Mouse (Mus musculus) lung, adult 18-20 months (tissue): ENCODE measurements around the gene Vav1.
A peak's percentile ranks its signal among the peaks of the same experiment; 100 is the strongest.
"Not testable (repeated sequence)": the region's sequence is repeated elsewhere in the genome, so short reads cannot be mapped to it uniquely, and the experiment has no call there.

Experiments
- DNase-seq, 2 experiments: peaks; one replicate each; pipeline ENCODE4 v3.0.0; 2022; ENCODE audit warnings: mixed read lengths in 2 of 2

The Vav1 gene

DNA sequence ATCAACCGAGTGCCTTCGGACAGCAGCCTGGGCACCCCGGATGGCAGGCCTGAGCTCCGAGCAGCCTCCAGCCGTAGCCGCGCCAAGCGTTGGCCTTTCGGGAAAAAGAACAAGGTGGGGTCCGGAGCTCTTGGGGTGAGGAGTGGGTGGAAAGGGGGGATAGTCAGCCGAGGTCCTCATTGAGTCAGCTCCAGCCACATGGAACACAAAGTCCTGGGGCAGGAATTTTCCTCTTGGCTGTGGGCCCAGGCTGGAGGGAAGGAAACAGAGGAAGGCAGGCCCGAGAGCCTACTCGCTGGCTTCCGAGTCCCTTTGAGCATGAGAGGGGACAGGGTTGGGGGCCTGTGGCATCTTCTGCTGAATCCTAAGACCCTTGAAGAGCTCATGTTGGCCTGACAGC is 23.5 kb upstream of the Vav1 start:
- peak; percentile 64 to 68 for DNase-seq

DNA sequence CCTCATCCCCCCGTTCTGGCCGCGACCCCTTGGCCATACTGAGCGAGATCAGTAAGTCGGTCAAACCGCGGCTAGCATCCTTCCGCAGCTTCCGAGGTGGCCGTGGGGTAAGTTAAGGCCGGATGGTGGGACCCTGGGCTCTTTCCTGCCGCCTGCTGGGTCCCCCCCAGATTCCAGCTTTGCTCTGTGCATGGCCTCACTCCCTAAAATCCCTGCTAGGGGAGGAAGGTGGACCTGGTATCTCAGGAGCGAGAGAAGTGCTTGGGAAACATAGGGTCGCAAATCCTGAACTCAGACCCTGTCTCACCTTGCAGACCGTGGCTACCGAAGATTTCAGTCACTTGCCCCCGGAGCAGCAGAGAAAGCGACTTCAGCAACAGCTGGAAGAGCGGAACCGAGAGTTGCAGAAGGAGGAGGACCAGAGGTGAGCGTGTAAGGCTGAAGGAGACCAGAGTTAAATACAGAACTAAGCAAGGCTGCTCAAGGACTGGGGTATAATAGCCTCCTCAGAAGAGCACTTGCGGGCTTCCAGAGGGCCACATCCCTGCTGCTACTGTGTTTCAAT is 21.9 kb upstream of the Vav1 start:
- DNase-seq: no peak

DNA sequence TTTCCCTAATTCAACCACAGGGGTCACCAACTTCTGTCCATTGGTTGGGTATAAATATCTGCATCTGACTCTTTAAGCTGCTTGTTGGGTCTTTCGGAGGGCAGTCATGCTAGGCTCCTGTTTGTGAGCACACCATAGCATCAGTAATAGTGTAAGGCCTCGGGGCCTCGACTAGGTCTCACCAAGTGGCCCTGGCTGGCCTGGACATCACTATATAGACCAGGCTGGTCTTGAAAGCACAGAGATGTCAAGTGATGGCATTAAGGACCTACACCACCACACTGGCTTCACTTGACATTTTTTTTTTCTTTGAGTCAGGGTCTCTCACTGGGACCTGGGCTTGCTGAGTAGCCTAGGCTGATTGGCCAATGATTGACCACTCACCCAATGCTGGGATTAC is 20.7 kb upstream of the Vav1 start:
- DNase-seq: no peak

DNA sequence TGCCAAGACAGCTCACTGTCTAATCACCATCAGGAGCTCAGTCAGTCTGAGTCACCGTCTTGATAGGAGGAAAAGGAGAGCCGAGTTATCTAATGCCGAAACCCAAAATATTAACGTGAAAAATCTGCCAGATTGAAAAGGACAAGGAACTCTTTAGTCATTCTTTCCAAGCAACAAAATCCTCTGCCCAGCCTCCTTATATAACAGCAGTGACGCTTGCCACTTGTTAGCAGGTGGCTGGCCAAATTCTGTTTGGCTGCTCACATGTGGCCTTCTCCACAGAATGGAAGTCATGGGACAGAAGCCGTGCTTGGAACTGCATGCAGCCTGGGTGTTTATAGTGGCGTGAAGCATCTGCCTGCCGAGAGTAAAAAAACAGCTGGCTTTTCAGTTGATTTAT is 19.2 kb upstream of the Vav1 start:
- DNase-seq: no peak

DNA sequence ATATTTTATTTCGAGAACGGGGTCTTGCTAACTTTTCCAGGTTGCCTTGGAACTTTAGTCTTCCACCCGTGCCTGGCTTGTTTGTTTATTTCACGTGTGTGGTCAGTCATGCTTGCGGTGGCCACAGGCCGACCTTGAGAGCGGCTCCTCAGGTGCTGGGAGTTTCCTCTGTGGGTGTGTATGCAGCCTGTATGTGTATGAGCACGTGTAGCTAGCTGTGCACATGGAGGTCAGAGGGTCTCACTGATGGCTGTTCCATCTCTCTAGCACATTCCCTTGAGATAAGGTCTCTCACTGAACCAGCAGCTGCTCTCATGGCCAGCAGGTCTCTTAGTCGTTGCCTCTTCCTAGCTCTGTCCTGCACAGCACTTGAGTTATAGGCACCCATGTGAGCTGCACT is 18.5 kb upstream of the Vav1 start:
- no peak for DNase-seq

DNA sequence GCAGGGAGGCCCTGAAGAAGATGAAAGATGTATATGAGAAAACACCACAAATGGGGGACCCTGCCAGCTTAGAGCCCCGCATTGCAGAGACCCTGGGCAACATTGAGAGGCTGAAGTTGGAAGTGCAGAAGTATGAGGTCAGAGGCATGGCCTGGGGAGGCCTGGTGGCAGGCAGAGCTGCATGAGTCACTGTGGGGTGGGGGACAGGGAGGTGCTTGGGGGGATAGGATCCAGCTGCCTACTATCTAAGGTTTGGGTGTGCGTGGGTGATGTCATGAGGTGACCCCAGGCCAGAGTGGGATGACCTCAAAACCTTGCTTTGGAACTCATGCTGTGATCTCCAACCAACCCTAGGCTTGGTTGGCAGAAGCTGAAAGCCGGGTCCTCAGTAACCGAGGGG is 17.6 kb upstream of the Vav1 start:
- DNase-seq: no peak

DNA sequence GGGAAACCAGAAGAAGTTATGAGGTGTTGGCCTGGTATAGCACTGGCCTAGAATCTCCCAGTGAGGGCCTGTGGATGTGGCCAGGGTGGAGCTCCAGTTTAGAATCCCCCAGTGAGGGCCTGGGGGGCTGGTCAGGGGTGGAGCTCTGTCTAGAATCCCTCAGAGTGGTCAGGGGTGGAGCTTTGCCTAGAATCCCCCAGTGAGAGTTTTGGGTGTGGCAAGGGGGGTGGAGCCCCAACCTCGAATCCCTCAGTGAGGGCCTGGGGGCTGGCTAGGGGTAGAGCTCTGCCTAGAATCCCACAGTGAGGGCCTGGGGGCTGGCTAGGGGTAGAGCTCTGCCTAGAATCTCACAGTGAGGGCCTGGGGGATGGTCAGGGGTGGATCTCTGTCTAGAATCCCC is 17.1 kb upstream of the Vav1 start:
- no peak for DNase-seq

DNA sequence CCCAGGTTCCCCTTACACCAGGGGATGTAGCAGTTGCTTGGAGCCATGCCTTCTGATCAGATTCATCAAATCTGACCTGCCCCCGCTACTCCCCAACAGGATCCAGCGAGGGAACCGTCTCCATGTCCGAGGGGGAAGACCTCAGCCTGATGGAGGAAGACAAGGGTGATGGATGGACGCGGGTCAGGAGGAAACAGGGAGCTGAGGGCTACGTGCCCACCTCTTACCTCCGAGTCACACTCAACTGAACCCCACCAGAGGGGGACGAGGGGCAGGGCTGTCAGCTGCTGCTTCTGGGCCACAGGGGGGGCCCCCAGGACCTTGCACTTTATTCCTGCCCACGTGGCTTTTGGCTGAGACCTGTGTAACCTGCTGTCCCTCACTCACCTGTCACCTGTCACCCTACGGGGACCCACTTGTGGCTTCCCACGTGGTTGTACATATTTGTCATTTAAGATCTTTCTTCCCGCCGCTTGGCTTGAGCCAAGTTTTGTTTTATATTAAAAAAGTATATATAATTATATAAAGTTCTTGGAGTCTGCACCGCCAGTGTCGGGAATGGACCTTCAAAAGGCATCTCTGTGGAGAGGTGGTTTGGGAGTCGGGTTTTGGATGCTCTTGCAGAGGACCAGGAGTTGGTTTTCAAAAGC is 15.9 kb upstream of the Vav1 start:
- no peak for DNase-seq

DNA sequence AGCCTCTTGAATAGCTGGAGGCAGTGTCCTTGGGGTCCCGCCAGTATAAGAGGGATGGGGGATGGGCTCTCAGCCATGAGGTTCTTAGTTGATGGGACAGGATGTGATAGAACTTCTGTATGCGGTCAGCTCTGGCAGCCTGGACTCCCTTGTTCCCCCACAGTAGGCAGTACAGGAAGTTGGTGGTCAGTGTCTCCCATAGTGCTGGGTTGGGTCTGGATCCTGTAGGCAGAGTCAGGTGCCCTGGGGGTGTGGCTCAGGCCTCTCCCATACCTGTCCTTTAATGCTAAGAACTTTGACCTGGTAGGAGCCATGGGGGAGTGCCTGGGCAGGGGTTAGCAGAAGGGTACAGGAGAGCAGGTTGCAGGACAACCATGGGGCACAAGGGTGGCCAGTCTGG is 14.7 kb upstream of the Vav1 start:
- DNase-seq: no peak

DNA sequence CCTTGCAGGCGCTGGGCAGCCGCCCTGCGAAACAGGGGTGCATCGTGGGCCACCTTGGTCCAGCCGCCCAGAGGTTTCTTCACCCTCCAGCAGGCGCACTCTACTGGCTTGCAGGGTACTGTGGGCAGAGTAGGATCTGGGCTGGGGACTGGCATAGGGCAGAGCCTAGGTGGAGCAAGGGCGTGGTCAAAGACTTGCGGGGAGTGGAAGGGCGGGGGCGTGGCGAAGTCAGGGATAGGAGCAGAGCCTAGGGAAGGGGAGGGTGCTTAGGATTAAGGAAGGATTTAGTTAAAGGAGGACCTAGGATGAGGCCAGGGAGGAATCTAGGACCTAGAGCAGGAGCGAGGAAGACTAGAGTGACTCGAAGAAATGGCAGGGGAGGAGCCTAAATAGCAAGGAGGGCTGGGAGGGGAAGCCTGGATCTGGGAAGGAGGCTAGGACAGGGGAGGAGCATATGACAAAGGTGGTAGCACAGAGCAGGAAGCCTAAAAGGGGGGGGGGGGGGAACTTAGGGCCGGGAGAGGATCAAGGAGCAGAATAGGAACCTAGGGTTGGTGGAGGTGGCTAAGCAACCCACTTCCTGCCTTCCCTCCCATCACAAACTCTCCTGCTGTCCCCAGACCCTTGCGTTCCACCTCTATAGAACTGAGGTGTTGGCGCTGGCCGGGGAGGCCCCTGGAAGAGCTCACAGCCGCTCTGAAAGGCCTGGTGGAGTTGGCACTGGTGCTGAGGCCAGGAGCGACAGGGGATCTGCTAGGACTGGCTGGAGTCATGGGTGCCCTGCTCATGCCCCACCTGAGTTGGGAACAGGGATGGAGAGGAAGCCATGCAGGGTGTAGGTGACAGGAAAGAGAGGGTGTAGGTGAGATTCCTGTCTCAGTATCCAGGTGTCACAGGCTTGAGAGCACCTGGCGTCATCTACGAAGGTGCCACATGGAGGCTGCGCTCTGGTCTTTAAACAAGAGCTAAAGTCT is 13.6 kb upstream of the Vav1 start:
- DNase-seq: peak; percentile 95 to 97

DNA sequence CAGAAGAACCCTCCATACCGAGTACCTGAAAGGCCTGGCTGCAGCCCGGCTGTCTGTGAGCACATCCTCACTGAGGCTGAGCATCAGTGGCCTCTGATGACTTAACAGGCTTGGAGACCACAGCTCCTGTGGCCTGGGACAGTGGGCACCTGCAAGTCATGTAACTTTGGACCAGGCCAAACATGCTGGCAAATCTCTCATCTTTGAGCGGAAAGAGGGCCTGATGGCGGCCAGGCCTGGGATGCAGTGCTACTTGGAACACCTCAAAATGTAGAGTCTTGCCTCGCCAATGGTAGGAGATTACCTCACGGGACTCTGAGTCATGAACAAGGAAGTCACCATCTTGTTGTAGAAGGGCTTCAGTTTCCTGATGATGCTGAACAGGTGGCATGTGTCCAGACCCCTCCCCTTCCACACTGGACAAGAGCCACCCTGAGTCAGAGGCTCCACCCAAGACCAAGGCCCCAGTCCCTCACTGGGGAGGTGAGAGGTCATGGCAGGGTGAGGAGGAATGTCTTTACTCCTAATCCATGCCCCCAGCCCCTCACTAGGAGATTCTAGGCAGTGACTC is 11.3 kb upstream of the Vav1 start:
- DNase-seq: peak; percentile 46 to 60

DNA sequence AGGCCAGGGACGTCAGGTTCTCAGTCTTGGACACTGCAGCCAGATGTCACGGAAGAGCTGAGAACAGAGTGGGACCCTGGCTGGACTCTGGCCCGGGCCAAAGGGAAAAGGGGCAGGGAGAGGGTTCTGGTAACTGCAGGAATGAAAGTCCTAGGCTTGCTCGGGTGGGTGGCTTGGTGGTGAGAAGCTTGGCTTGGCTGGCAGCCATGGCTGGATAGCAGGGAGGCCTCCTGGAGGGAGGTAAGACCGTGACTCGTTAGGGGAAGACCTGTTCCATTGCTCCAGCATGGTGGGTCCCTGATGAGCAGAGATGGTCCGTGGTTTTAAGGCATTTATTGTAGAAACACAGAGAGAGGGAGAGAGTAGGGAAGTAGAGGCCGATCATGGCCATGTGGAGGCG is 7.6 kb upstream of the Vav1 start:
- DNase-seq: no peak

DNA sequence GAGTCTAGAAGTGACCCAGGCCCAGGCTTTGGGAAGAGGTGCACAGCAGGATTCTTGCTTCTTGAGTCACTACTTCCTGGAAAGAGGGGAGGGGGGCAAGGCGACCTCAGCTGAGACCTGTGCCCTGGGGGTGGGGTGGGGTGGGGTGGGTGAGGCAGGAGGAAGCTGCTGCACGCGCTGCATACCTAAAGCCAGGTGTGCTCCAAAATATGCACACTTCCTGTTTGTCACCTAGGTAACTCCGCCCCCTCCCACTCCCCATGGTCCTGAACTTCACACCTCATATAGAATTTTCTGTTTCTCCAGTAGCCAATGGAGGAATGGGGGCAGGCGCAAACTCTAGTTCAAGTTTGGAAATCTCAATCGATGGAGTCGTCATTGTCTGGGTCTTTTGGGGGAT is 5.1 kb upstream of the Vav1 start:
- DNase-seq: no peak

DNA sequence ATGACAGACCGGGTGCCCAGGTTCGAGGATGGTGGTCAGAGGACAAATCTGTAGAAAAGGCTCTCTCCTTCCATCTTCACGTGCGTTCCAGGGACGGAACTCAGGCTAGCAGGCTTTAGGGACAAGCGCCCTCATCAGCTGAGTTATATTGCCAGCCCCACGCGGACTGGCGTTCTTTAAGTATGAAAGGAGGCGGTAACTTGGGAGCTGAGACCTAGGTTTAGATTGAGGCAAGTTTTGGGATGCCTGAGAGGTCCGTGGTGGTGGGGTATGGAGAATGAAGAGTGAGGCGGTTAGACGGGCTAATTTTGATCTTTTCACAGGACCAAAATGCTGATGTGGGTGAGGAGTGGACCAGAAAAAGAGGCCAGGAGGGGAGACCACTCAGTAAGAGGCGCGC is 4.2 kb upstream of the Vav1 start:
- no peak for DNase-seq

DNA sequence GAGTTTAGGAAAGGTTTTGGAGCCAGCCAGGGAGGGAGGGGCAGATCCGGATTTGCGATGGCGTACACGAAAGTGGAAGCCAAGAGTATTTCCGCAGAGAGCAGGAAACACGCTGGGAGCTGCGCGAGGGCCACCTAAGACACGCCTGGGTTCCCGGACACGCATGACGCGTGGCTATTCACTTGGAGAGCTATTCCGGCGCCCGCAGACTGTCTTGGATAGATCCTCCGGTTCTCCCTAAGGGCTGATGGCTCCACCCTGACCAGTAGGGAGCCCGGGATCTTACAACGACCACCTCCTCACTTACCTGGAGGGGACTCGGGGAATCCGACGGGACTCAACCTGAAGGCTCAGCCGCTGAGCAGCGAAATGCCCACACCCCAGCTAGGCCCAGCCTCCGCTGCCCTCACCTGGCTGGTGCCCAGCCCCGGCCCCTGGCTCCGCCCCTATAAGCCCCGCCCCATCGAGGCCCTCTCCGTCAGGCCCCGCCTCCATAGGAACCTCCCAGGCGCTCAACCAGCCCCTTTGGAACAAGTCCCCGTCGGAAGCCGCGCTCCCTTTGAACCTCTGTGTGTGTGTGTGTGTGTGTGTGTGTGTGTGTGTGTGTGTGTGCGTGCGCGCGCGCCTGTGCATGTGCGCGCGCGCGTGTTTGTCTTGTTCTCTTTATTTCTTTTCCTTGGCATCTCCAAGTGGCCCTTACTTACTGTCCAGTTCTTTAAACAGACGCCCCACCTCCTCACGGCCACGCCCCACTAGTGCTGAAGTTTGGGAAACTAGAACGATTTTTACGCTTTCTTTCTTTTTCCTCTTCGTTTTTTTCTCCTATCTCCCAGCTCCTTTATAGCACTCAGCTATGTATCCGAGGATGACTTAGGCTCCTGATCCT is 3.5 kb upstream of the Vav1 start:
- DNase-seq: peak; percentile 93 to 96

DNA sequence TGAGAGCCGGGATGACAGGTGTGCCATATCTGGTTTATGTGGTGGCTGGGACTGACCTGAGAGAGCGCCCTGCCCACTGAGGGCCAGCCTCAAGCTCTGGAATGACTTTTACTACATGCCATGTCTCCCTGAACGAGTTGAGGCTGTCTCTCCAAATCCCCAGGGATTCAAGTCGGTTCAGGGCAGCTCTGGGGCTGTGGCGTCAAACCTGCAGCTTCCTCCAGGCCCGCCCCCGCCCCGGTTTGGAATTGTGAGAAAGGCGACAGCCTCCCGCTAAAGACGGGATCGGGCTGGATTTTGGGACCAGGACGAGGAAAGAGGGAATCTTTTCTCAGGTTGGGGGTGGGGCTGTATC is 2.9 kb upstream of the Vav1 start:
- no peak for DNase-seq

DNA sequence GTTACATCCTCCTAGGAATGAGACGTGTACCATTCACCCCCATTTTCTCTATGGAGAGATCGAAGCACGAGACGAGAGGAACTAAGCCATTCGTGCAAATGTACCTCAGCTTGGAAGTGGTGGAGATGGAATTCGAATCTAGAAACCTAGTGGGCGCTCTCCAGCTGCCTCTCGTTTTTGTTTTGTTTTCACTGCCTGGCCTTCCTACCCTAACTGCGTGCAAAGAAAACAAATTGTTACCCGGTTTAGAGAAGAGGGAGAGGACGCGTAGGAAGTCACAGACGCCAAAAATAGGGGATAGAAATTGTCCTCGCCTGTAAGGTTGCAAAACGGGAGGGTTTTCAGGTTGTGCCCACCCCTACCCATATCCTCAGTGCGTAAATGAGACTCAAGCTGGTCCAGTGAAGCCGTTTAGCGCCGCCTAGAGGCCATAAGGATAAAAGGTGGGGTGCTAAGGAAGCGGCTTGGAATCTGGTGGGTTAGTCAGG is 2.2 kb upstream of the Vav1 start:
- peak; percentile 76 to 80 for DNase-seq

DNA sequence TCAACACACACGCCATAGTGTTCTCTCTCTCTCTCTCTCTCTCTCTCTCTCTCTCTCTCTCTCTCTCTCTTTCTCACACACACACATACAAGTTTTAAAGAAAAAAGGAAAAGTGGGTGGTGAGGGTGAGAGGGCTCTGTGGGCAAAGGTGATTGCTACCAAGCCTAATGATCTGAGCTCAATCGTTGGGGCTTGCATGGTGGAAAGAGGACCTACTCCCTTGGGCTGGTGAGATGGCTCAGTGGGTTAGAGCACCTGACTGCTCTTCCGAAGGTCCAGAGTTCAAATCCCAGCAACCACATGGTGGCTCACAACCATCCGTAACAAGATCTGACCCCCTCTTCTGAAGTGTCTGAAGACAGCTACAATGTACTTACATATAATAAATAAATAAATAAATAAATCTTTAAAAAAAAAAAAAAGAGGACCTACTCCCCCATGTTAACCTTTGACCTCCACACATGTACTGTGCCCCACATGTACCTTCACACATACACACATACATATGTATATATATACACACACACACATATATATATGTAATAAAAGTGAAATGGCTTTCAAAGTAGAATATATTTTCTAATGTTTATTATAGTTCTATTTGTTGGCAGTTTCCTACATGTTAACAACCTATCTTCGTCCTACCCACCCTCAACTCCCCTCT is 1.2 kb upstream of the Vav1 start:
- not testable (repeated sequence) for DNase-seq

DNA sequence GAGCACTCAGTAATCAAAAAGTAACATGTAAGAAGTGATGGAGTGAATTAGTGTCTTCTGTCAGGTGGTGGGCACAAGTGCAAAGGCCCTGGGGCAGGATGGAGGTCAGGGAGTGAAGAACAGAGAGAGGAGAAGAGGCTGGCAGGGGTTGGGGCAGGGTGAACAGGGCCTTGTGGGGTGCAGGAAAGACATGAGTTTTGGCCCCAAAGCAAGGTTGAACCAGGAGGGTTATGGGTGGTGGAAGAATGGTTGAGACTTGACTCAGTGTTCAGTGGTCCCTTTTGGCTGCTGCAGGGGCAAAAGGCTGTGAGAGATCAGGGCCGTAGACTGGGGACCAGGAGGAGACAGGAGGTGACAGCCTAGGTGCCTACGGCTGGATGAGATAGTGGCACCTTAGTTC is 363 bp upstream of the Vav1 start:
- no peak for DNase-seq

DNA sequence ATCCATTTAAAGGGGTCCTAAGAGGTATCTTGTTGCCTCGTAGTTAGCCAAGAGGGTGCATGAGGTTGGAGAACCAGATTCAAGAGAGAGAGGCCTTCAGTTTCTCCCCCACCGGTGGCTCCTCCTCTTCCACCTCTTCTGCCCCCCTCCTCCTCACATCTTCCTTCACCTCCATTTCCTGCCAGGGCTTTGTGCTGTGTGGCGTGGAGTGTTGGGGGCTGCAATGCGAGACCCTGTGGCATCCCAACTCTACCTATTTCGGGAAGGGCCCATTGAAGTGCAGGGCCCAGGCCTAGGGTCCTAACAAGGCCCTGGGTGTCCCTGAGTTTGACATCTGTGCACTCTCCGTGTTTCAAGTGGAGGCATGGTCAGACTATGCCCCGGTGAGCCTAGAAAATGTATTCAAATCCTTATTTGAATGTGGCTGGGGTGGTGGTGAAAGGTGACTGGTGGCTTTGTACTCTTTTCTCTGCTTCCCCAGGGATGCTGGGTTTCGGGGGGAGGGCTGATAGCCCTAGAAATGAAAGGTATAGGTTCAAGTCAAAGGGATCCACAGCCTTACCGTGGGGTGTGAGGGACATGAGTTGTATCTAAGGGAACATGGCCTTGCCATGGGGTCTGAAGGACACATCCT is 808 bp downstream of the Vav1 start:
- DNase-seq: no peak

DNA sequence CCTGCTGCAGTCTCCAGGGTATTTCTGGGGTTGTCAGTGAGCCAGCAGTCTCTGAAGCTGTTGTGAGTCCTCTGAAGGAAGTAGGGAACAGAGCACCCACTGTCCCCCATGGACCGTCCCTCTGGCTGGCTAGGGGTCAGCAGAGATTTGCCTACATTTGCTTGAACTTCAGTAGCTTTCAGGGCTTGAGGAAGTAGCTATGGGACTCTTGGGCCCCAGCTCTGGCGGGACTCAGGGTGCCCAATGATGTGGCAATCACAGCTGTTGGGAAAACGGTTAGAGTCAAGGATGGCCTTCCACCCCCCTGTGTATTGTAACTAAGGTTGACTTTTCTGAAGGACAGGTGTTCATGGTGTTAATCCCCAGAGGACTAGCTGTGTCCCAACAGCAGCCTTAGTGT is 1.5 kb downstream of the Vav1 start:
- DNase-seq: peak in 1 of 2 experiments; percentile 45
